Mouse (Mus musculus): ENCODE measurements at regions not wholly inside any gene's neighbourhood (a gene's known extent, or its start where the extent isn't known, plus 50 kb on each side); places are given as distances from the start of the nearest gene placed in this dataset.
A peak's percentile ranks its signal among the peaks of the same experiment; 100 is the strongest.

- DNase-seq (ENCODE audit: low spot score in 2 of 2) = no peak
These were observed 52.0 kb upstream of the Dusp5 start for GRCm38 (mm10) chr19:53476768-53477547.

GRCm38 (mm10) chr19:53469256-53469655 lies 59.7 kb upstream of the Dusp5 start:
- no peak for DNase-seq (ENCODE audit: low spot score in 2 of 2)

GRCm38 (mm10) chr19:53464681-53465080 lies 64.2 kb upstream of the Dusp5 start:
- no peak for DNase-seq (ENCODE audit: low spot score in 2 of 2)

GRCm38 (mm10) chr19:53464135-53464534 lies 64.8 kb upstream of the Dusp5 start:
- DNase-seq (ENCODE audit: low spot score in 2 of 2) = no peak

GRCm38 (mm10) chr19:53461025-53462015 lies 67.6 kb upstream of the Dusp5 start:
- DNase-seq (ENCODE audit: low spot score in 2 of 2) = no peak

GRCm38 (mm10) chr19:53460312-53461024 lies 68.4 kb upstream of the Dusp5 start:
- no peak for DNase-seq (ENCODE audit: low spot score in 2 of 2)

- no peak for DNase-seq (ENCODE audit: low spot score in 2 of 2)
These were observed 69.0 kb upstream of the Smndc1 start for GRCm38 (mm10) chr19:53459407-53459788.

GRCm38 (mm10) chr19:53458770-53459406 lies 68.5 kb upstream of the Smndc1 start:
- DNase-seq (ENCODE audit: low spot score in 2 of 2) = no peak

GRCm38 (mm10) chr19:53456681-53457080 lies 66.3 kb upstream of the Smndc1 start:
- DNase-seq (ENCODE audit: low spot score in 2 of 2) = no peak

- DNase-seq (ENCODE audit: low spot score in 2 of 2) = no peak
These were observed 64.2 kb upstream of the Smndc1 start for GRCm38 (mm10) chr19:53454571-53454970.

- DNase-seq (ENCODE audit: low spot score in 2 of 2) = no peak
These were observed 63.7 kb upstream of the Smndc1 start for GRCm38 (mm10) chr19:53454059-53454458.

GRCm38 (mm10) chr19:53453317-53453947 lies 63.1 kb upstream of the Smndc1 start:
- DNase-seq (ENCODE audit: low spot score in 2 of 2) = no peak

- DNase-seq (ENCODE audit: low spot score in 2 of 2) = no peak
These were observed 62.0 kb upstream of the Smndc1 start for GRCm38 (mm10) chr19:53452360-53452759.

GRCm38 (mm10) chr19:53451388-53451922 lies 61.1 kb upstream of the Smndc1 start:
- no peak for DNase-seq (ENCODE audit: low spot score in 2 of 2)

- DNase-seq (ENCODE audit: low spot score in 2 of 2) = peak; percentile 43 to 77
These were observed 60.4 kb upstream of the Smndc1 start for GRCm38 (mm10) chr19:53450624-53451387.

GRCm38 (mm10) chr19:53449137-53449783 lies 58.9 kb upstream of the Smndc1 start:
- peak; percentile 38 to 55 for DNase-seq (ENCODE audit: low spot score in 2 of 2)

GRCm38 (mm10) chr19:53448206-53448605 lies 57.8 kb upstream of the Smndc1 start:
- DNase-seq (ENCODE audit: low spot score in 2 of 2) = no peak

GRCm38 (mm10) chr19:53447754-53448153 lies 57.4 kb upstream of the Smndc1 start:
- no peak for DNase-seq (ENCODE audit: low spot score in 2 of 2)

GRCm38 (mm10) chr19:53446216-53446615 lies 55.8 kb upstream of the Smndc1 start:
- DNase-seq (ENCODE audit: low spot score in 2 of 2) = no peak
